Mouse (Mus musculus): ENCODE data around the gene Eif4a1.
"Not testable (repeated sequence)": the region's sequence is repeated elsewhere in the genome, so short reads cannot be mapped to it uniquely, and the experiment has no call there.

Eif4a1 gene

DNA sequence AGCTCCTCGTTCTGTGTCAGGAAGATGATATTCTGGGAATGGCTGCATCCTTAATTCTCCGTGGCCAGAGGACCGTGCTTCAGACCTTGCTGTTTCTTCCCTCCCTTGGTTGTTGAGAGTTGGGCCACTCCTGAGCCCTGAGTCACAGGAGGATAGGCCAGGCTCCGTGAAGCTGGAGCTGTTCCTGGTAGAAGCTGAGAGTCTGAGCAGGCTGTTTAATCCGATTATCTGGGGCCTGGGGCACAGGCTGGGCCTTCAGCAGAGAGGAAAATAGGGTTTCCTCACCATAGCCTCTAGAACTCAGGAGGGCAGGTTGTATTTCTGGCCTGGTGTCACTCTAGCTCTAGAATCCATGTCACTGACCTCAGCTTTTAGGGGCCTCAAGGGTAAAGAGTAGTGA is 18.8 kb downstream of the Eif4a1 start:
- no peak for DNase-seq (ENCODE audit: extremely low spot score, low read depth, low spot score)

DNA sequence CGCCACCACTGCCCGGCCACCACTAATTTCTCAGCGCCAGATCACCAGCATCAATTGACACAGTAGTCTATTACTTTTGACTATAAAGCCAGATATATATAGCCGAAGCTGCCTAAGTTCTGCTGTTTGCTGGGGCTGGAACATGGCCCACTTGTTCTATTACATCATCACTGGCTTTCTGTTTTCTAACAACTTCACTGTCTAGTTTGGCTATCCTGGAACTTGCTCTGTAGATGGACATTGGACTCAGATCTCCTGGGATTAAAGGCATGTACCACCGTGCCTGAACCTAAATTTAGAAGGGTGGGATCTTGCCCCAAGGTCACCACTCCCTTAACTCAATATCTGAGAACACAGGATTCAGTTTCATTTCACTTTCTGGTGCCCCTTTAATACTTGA is 26.4 kb downstream of the Eif4a1 start:
- no peak for DNase-seq (ENCODE audit: extremely low spot score, low read depth, low spot score)

DNA sequence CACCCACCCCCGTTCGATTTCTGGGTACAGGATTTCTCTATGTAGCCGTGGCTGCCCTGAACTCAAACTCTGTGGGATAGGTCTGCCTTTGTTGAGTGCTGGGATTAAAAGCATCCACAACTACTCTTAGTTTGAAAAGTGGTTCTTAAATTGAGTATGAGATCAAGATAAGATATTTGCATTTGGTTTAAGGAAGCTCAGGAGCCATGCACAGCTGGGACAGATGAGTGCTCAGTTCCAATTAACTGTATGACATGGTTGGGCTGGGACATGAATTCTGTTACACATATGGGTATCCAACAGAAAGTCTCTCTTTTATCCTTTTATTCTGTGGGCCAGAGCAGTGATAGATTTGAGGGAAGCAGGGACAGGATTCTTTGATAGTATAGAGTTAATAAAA is 36.8 kb downstream of the Eif4a1 start:
- DNase-seq (ENCODE audit: extremely low spot score, low read depth, low spot score): no peak

DNA sequence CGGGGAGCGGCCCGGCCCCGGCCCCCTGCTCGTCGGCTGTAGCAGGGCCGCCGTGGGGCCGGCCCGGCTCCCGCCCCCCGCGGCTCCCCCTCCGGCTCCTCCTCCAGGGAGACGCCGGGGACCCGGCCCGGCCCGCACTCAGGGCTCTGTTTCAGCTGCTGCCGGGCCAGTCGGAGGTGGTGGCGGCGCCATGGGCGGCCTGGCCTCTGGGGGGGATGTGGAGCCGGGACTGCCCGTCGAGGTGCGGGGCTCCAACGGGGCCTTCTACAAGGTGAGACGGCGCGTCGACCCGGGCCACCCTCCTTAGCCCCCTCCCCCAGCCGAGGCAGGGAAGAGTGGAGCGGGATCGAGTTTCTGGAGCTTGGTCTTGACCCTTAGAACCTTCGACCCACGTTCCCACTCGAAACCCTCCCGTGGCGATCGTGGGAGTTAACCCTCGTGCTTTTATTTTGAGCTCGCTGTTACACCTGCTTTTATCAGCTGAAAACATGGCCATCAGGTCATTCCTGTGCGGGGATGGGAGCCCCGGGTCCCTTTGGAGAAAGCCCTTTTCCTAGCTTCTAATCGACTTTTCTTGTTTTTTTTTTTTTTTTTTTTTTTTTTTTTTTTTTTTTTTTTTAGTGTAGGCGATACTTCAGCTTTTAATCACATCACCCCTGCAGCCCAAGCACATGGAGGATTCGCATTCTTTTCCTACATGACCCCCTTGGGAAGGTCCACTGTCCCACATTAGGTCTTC is 38.9 kb downstream of the Eif4a1 start:
- no peak for DNase-seq (ENCODE audit: extremely low spot score, low read depth, low spot score)

DNA sequence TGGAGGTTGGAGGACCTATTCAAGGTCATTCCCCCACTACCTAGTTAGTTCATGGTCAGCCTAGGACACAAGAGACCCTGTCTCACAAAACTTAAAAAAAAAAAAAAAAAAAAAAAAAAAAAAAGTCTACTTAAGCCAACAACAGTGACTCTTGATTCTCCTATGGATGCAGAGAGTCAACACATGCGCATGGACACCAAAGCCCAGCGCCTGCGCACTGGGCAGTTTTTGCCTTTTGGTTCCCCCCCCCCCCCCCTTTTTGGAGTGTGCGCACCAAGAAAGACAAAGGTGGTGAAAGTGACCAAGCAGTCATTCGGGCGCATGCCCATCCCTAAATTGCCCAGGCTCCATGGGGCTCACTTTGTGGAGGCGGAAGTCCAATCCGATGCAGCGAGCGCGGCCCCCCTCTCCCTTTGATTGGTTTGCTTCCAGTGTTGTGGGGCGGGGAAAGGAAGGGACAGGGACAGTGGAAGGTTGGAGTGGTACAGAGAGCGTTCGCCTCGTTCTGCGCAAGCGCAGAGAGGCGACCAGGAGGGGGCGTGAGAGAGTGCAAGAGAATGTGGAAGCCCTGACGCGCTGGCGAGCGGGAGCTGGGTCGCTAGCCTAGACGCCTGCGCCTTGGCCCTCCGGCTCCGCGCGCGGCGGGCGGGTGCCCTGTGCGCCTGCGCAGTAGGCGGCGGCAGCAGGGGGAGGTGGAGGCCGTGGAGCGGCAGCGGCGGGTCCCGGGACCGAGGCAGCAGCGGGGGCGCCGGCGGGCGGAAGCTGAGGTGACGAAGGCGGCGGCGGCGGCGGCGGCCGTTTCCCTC is 39.7 kb downstream of the Eif4a1 start, which contains the start of gene Fxr2:
Gene Fxr2, plus strand, starts transcription at position 707 of the 806 bp plus-strand sequence.
- DNase-seq (ENCODE audit: extremely low spot score, low read depth, low spot score): peak; percentile 100

DNA sequence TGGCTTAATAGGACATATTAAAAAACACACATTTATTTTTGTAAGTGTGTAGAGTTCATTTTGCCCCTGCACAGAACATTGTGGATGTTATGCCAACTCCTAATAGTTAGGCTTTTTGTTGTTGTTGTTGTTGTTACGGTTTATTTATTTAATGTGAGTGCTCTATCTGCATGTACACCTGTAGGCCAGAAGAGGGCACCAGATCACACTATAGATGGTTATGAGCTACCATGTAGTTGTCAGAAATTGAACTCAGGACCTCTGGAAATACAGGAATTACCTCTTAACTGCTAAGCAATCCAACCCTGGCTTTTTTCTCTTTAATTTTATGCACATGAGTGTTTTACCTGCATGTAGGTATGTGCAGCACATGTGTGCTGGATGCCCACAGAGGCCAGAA is 42.4 kb downstream of the Eif4a1 start:
- DNase-seq (ENCODE audit: extremely low spot score, low read depth, low spot score): no peak

DNA sequence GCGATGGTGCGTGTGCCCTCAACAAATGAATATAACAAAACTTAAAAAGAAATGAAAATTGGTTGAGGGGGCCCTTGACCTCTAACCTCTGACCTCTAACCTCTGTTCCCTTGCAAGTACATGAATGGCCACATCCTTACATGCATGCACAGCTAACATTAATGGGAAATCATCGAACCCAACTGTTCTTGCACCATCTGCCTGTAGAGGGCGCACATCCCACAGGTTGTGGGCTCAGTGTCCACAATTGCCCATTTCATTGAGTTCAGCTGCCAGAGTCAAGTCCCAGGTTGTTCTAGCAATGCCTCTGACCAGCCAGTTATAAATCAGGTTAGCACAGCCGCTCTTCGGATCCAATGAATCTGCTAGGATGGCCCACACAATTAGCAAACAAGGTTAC is 43.9 kb downstream of the Eif4a1 start:
- peak; percentile 88 for DNase-seq (ENCODE audit: extremely low spot score, low read depth, low spot score)

DNA sequence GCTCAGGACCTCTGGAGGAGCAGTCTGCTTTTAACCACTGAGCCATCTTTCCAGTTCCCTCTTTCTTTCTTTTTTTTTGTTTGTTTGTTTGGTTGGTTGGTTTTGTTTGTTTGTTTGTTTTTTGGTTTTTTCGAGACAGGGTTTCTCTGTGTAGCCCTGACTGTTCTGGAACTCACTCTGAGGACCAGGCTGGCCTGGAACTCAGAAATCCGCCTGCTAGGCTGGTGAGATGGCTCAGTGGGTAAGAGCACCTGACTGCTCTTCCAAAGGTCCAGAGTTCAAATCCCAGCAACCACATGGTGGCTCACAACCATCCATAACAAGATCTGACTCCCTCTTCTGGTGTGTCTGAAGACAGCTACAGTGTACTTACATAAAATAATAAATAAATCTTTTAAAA is 47.9 kb downstream of the Eif4a1 start:
- DNase-seq (ENCODE audit: extremely low spot score, low read depth, low spot score): not testable (repeated sequence)

DNA sequence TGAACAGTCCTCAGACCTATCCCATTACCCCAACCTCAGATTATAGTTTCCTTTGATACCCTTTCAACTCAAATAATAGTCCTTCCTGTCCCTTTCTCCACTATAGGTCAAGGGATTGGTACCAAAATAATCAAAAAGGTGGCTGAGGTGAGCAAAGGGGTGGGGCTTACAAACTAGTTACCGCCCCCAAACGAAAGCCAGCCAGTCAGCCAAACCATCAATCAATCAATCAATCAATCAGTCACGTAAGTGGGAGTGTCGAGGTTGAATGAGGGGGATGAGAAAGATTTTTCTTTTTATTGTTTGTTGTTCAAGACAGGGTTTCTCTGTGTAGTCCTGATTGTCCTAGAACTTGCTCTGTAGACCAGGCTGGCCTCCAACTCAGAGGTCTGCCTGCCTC is 49.2 kb downstream of the Eif4a1 start:
- no peak for DNase-seq (ENCODE audit: extremely low spot score, low read depth, low spot score)

DNA sequence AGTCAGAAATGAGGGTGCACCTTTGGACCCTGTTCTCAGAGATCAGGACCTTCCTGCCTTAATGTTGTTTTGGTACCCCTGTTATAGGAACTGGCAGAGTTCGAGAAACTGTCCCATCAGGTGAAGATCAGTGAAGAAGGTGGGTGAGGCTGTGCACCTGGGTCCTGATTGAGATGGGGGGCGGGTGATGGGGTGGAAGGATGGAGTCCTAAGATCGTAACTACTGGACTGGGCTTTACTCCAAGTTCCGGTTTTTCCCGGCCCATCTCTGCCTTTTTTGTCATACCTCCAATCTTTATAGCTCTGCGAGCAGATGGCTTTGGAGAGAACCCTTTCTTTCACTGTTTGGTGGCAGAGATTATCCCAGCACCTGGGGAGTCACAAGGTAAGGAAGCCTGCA is 49.8 kb downstream of the Eif4a1 start:
- DNase-seq (ENCODE audit: extremely low spot score, low read depth, low spot score): no peak

DNA sequence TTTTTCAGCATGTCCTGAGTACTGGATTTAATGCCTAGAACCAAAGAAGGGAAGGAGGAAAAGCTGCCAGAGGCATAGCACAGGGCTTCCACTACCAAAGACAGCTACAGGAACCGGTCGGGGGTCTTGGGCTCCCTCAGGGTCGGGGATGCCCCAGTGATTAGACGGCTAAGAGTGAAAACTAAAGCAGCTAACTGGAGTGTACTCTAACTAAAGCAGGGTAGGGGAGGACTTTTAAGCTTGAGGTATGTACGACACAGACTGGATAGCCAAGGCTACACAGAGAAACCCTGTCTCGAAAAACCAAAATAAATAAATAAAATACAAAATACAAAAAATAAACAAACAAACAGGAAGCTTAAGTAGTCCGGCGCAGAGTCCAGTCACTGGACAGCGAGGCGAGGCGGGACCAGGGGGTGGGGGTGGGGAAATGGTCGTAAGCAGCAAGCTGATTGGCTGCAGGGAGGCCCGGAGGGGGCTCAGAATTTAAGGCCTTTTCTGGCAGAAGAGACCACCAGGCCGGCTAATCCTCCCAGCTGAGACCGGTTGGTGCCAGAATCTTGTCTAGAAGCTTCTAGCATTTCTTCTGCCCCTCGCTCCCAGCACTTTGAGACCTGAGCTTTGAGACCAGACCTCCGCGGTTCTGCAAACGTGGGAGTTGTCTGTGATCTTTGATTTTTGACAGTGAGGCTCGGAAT is 50.5 kb downstream of the Eif4a1 start, which contains the start of gene Sat2:
Gene Sat2, plus strand, starts transcription at position 454 of the 698 bp plus-strand sequence.
- DNase-seq (ENCODE audit: extremely low spot score, low read depth, low spot score): no peak

DNA sequence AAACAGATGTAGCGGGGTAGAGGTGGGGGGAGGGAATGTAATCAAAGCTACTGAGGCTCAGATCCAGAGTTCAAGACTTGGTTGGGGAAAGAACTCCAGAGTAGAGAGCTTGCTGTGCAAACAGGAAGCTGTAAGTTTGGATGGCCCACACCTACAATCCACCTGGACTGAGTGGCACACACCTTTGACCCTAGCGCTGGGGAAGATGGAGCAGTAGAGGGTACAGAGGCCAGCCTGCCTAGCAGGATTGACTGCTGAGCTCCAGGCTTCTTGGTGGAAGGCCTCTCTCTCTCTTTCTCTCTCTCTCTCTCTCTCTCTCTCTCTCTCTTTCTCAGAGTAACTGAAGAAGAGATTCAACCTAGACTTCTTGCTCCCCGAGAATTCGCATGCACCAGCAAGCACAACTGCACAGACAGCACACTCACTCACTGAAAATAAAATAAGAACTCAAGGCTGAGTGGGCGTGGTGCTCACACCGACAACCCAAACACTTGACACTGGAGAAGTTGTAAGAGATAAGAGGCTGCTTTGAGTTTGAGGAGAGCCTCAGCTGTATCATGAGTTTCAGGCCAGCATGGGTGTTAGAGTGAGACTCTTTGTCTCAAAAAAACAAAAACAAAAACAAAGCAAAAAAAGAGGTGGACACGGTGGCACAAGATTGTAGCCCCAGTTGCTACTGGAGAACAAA is 51.7 kb downstream of the Eif4a1 start:
- no peak for DNase-seq (ENCODE audit: extremely low spot score, low read depth, low spot score)

DNA sequence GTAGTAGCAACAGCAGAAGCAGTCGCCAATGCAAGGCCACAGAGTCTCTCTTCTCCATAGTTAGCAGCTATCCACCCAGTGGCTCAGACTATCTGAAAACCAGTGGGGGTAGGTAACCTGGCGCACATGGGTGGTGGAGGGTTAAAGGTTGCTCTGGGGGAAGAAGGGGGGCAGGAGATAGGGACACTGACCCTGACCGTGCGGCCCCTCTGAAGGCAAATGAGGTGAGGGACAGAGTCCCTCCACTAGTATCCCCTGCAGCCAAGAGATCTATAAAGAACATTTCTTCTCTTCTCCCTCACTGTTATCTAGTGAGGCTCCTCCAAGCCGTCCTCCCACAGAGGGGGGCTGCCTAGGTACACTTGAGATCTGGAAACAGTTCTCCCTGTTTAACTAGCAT is 54.4 kb downstream of the Eif4a1 start, which contains the start of gene Shbg:
Gene Shbg, minus strand, starts transcription at position 101 of the 400 bp plus-strand sequence.
- no peak for DNase-seq (ENCODE audit: extremely low spot score, low read depth, low spot score)
